Mouse (Mus musculus) hematopoietic stem cell, adult 5-6 weeks (primary cell): ENCODE results near the gene Hist1h1d. TPM values are rescaled to one million over a fixed set of nuclear protein-coding genes. Genes with fewer than 3 reads are reported as not detected.
"Not testable (repeated sequence)": the region's sequence is repeated elsewhere in the genome, so short reads cannot be mapped to it uniquely, and the experiment has no call there.

Source experiments
- ATAC-seq, 2 experiments: fragments of 125-278 bp in 1 of 2; replicated peaks in 1 of 2; 2 replicates each; pipeline ENCODE4 v1.8.0; 2016 to 2017; ENCODE audit warnings: inconsistent platforms in 2 of 2, mild to moderate bottlenecking in 2 of 2, moderate number of reproducible peaks in 2 of 2, low read depth in 1 of 2, moderate TSS enrichment in 1 of 2; ENCODE audit not compliant: low FRiP score in 2 of 2, poor library complexity in 2 of 2, severe bottlenecking in 2 of 2, insufficient read depth in 1 of 2, low TSS enrichment in 1 of 2
- total RNA-seq: library from RNA; stranded (forward); fragments of 172-1452, 232-1000 nt; gene quantifications from 2 replicates; pipeline ENCODE4 v1.2.3, GENCODE M21; 2017

Gene Hist1h1d
- total RNA-seq, 1 experiment from 2014 or later, result 39.0 TPM

DNA sequence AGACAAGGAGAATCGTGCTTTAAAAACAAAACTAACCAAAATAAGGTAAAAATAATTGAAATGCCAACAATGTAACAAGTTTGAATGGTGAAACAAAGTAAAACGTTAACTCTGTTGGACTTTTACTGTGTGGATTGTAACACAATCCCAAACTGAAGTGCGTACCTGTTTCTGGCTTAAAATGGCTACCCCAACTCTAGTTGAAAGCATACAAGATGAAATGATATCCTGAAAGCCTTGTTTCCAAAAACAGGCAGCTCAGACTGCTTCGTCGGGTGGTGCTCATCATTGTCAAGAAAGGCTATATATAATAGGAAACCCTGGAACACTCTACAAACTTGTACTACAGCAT, 8.4 kb downstream of the Hist1h1d start:
- ATAC-seq, result peak in 1 of 2 experiments; percentile 38; a peak in 3 of 4 replicates

DNA sequence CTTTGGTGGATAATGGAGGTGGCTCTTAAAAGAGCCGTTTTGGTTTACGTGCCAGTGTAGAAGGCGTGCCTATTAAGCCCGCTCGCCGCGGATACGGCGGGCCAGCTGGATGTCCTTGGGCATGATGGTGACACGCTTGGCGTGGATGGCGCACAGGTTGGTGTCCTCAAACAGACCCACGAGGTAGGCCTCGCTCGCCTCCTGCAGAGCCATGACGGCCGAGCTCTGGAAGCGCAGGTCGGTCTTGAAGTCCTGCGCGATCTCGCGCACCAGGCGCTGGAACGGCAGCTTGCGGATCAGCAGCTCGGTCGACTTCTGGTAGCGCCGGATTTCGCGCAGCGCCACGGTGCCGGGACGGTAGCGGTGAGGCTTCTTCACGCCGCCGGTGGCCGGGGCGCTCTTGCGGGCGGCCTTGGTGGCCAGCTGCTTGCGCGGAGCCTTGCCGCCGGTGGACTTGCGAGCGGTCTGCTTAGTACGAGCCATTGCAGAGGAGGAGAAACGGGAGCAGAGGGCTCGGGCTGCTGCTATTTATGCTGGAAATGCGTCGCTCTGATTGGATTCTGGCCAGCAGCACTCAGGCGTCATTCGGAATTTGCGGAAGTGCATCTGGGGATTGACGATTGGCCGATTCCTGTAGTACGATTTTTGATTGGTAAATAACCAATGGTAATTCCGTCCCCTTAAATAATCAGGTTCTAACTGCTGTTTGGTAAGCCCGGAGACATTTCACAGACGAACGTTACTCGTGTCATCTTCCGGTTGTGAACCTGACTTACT, 9.0 kb downstream of the Hist1h1d start, which contains the start of gene Hist1h3e:
Gene Hist1h3e (minus strand): TSS at position 487 of the 777 bp plus-strand sequence.
- peak; percentile 89 to 94 for ATAC-seq

DNA sequence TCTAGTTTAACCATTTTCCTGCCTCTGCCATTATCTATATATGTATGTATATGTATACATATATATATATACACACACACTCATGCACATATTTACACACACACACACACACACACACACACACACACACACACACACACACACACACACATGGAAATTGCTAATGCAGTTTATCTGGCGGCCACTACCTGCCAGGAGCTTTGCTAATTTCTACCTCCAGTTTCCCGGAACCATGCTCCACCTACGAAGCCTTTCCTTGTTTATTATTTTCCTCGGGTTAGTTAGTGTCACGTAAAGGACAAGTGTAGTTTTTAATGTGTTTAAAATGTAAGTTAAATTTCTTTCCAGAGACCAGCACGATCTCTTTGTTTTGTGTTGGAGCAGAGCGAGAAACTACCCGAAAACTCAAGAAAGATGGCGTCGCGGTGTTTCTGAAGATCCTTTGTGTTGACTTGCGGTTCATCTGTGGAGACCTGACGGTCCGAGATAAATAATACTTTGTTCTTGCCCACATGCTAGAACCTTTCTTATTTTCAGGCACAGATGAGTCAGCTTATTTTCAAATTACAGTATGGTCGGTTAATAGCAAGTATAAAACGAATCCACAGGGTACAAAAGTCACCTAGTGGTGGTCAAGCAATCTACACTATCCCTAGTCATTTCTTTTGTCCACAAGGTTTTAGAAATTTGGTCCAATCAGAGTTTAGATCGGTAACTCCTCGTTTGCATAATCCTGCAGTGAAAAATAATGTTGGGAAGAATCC, 9.8 kb downstream of the Hist1h1d start:
- ATAC-seq, result peak; percentile 50 to 58; a peak in 3 of 4 replicates

- ATAC-seq, result no peak
Observed at GRCm38 (mm10) chr13:23564482-23564881, 11.4 kb downstream of the Hist1h1d start.

GRCm38 (mm10) chr13:23570261-23571021, 17.4 kb downstream of the Hist1h1d start:
- not testable (repeated sequence) for ATAC-seq

DNA sequence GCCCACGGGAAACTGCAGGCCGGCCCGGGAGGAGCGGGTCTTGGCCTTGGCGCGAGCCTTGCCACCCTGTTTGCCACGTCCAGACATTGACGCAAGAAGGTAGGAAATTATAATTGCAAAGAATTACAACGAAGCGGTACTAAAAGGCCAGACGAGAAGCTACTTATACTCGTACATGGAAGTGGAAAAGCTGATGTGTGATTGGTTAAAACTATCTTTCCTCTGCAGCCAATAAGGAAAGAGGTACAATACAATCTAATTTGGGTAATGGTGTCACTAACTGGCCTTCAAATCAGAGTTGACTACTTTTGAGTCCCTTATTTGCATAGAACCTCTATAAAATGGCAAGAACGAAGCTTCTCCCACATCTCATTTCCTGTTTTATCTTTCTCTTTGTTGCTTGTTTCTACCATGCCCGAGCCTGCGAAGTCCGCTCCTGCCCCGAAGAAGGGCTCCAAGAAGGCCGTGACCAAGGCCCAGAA, 18.0 kb downstream of the Hist1h1d start, which contains the start of the genes Hist1h2ae and Hist1h2bg:
Gene Hist1h2ae (minus strand): TSS at position 199 of the 482 bp plus-strand sequence.
Gene Hist1h2bg (plus strand): TSS at position 375 of the 482 bp plus-strand sequence.
- peak; percentile 85 to 87 for ATAC-seq

DNA sequence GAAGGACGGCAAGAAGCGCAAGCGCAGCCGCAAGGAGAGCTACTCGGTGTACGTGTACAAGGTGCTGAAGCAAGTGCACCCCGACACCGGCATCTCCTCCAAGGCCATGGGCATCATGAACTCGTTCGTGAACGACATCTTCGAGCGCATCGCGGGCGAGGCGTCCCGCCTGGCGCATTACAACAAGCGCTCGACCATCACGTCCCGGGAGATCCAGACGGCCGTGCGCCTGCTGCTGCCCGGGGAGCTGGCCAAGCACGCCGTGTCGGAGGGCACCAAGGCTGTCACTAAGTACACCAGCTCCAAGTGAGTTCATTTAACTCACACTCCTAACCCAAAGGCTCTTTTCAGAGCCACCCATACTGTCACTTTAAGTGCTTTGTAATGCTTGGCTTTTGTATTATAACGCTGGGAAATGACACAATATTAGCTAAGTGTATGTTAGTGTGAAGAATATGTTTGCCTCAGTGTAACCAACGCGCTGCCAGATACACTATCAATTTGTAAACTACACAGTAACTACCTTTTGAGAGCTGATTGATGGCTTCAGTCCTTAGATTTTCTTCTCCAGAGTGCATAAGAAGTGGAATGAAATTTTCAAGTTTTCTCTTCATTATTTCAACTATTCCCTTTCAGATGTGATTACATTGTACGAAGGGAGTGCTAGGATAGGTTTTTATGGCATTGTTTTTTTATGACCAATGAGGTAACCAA, 18.6 kb downstream of the Hist1h1d start:
- ATAC-seq, result peak; percentile 3 to 6; a peak in 1 of 4 replicates

DNA sequence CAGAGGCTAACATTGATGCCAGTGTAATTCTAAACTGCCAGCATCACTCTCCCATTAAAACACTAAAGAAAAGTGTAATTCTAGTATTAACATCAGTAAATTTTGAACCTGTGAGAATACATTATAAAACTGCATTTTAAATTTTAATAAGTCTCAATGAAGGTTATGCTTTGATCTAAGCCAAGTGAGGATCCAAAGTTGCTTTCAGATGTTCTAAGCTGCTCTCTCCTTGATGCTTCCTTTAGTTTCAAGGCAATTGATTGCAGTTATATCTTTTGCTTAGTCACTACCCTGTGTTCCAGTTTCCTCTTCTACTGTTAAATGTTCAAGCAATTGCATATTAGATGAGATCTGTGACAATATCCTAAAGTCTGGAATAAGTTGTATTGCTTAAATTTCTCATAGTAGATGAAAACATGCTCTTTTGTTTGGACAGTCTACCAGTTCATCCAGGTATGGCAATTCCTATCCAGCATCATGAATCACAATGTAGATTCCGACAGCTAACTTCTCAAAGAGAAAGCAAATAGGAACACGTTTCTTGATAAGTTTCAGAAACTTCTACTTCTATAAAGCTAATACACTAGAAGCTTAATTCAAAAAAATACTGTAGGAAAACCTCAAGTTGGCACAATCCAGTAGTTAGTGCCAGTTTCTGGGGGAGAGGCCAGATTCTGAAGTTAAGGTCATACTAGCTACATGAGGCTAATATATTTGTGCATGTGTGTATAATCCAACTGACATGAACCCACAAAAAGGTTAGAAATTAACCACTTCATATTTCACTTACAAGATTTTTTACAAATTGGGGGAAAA, 19.4 kb downstream of the Hist1h1d start:
- ATAC-seq, result no peak

- not testable (repeated sequence) for ATAC-seq
Observed at GRCm38 (mm10) chr13:23573034-23573897, 20.2 kb downstream of the Hist1h1d start.

- peak; percentile 82 to 83 for ATAC-seq
Observed at GRCm38 (mm10) chr13:23573898-23574524, 20.9 kb downstream of the Hist1h1d start, which contains the start of the genes Hist1h2bf and Hist1h2ad. TSS of gene Hist1h2bf (minus strand) at chr13:23574196. TSS of gene Hist1h2ad (plus strand) at chr13:23574381.

- not testable (repeated sequence) for ATAC-seq
Observed at GRCm38 (mm10) chr13:23574546-23575170, 21.6 kb downstream of the Hist1h1d start.

- ATAC-seq, result peak; percentile 35 to 47; a peak in 3 of 4 replicates
Observed at GRCm38 (mm10) chr13:23575271-23575851, 22.3 kb downstream of the Hist1h1d start, which contains the start of gene Hist1h3d. TSS of gene Hist1h3d (plus strand) at chr13:23575763.

- ATAC-seq, result not testable (repeated sequence)
Observed at GRCm38 (mm10) chr13:23575864-23576313, 22.8 kb downstream of the Hist1h1d start.
